Mouse (Mus musculus) E14TG2a.4 (cell line): ENCODE data around the gene Gm15155.
A peak's percentile ranks its signal among the peaks of the same experiment; 100 is the strongest.
"Not testable (repeated sequence)": the region's sequence is repeated elsewhere in the genome, so short reads cannot be mapped to it uniquely, and the experiment has no call there.

ENCODE experiments used
- H3K27me3 ChIP-seq: 2 replicates; pipeline ENCODE4 v1.6.1; 2014; ENCODE audit warnings: low read length, control low read depth; ENCODE audit not compliant: insufficient read depth
- H3K36me3 ChIP-seq: 2 replicates; pipeline ENCODE4 v1.6.1; 2014; ENCODE audit warnings: low read length, control low read depth; ENCODE audit not compliant: insufficient read depth
- H3K4me1 ChIP-seq: replicated peaks from 2 replicates; pipeline ENCODE4 v1.6.1; 2014; ENCODE audit warnings: low read depth, low read length, control low read depth
- H3K4me3 ChIP-seq: replicated peaks from 2 replicates; pipeline ENCODE4 v1.5.1; 2014; ENCODE audit warnings: mild to moderate bottlenecking, low read length
- H3K9me3 ChIP-seq: 2 replicates; pipeline ENCODE4 v1.6.1; 2014; ENCODE audit warnings: low read length, control low read depth
- CTCF ChIP-seq: conservative IDR thresholded peaks from 2 replicates; pipeline ENCODE4 v1.5.1; 2014; ENCODE audit warnings: low read length
- NANOG ChIP-seq: IDR thresholded peaks from 2 replicates; pipeline ENCODE4 v1.6.1; 2014; ENCODE audit warnings: borderline replicate concordance, low read length, mixed read lengths
- POU5F1 ChIP-seq: IDR thresholded peaks from 2 replicates; pipeline ENCODE4 v1.6.1; 2014; ENCODE audit warnings: low read length, borderline replicate concordance

The Gm15155 gene

DNA sequence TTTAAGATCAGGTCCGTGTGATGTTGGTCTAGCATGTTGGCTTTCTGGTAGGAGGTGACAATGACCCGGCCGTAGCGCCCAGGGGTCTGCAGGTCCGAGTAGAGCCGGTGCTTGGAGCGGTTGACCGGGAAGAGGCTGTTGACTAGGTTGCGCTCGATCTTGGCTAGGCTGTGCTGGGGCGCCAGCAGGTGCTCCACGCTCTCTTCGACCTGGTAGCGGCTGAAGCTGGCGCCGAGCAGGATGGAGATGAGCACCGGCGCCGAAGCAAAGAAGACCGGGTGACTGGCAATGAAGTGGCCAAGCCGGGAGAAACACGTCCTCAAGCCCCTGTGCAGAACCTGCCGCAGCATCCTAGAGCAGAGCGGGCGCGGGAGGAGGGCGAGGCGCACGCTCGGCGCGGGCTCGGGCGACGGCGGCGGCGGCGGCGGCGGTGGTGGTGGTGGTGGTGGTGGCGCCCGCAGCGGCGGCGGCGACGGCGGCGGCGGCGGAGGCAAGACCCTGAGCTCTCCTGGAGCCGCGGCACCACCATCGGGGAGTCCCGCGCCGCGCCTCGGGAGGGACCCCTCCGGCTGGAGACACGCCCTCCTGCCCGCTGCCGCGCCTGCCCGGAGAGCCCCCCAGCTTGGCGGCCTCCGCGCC lies 1.5 kb upstream of the Gm15155 start:
- peak overlapping the region; percentile 77 for H3K4me3 ChIP-seq
- no peak for TF ChIP-seq NANOG
- H3K4me1 ChIP-seq = no peaks in the 10 kb centered on the region
- H3K9me3 ChIP-seq = no peaks in the 10 kb centered on the region
- peaks cover 41% of the 10 kb centered on the region for H3K27me3 ChIP-seq
- no peaks in the 10 kb centered on the region for H3K36me3 ChIP-seq

DNA sequence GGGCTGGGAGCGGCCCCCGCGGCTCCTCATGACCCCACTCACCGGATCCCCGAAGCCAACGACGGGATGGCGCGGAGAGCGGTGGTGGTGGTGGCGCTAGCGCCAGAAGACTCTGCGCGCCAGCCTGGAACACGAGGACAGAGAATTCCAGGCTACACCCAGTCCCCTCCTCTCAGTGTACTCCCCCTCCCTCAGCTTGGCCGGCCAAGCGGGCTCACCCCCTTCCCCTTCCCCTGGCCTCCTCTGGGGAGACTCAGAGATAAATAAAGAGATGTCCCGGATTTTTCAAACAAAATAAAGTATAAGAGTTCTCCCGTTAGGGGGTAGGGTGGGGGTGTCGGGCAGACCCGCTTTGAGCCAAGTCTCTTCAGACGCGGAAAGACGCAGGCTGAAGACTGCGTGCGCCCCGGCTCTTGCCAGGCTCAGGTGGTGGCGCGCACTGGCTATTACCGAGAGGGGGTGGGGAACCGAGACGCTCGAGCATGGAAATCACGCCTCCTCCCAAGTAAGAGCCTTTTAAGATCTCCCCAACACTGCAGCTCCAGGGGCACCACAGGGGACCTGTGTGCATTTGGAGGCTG lies 750 bp upstream of the Gm15155 start, which contains the start of gene Ptchd1:
Ptchd1 (minus strand) TSS at position 114 of the 581 bp plus-strand sequence.
- TF ChIP-seq CTCF (no peak), POU5F1 (no peak), NANOG (no peak)
- Histone ChIP-seq H3K36me3 (no peaks in the 10 kb centered on the region), H3K4me3 (peak within 1 kb of the TSS; percentile 77), H3K4me1 (no peaks in the 10 kb centered on the region), H3K9me3 (no peaks in the 10 kb centered on the region), H3K27me3 (peaks cover 41% of the 10 kb centered on the region)

- Histone ChIP-seq H3K36me3 (no peaks in the 10 kb centered on the region), H3K9me3 (no peaks in the 10 kb centered on the region), H3K4me3 (peak overlapping the region; percentile 77), H3K4me1 (no peaks in the 10 kb centered on the region), H3K27me3 (peaks cover 41% of the 10 kb centered on the region)
- no peak for TF ChIP-seq POU5F1
- no peak for TF ChIP-seq NANOG
- no peak for TF ChIP-seq CTCF
Observed at GRCm38 (mm10) chrX:155624895-155625294, 354 bp downstream of the Gm15155 start.

- no peaks in the 10 kb centered on the region for H3K9me3 ChIP-seq
- no peaks in the 10 kb centered on the region for H3K36me3 ChIP-seq
- no peak overlapping the region for H3K4me3 ChIP-seq
- H3K27me3 ChIP-seq = peaks cover 41% of the 10 kb centered on the region
- H3K4me1 ChIP-seq = no peaks in the 10 kb centered on the region
- TF ChIP-seq NANOG (no peak), CTCF (no peak), POU5F1 (no peak)
Observed at GRCm38 (mm10) chrX:155625671-155626196, 1.2 kb downstream of the Gm15155 start.

DNA sequence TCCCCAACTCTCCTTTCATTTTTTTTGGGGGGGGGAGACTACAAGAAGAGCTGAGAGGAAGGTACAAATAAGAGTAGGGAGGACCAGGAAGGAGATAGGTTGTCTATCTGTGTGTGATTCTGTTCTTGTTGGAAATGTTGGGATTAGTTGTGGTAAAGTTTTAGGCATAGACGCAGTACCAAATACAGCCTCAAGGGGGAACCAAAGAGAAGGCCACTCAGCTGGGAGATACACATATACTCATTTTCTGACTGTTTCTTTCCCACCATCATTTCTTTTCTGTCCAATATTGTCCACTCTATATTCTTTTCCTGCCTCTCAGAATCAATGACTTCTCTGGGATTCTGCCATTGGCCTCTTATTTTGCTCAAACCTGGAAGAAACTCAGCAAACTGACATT lies 19.4 kb downstream of the Gm15155 start:
- Histone ChIP-seq H3K36me3 (no peaks in the 10 kb centered on the region), H3K27me3 (no peaks in the 10 kb centered on the region), H3K9me3 (no peaks in the 10 kb centered on the region), H3K4me1 (no peaks in the 10 kb centered on the region), H3K4me3 (no peak overlapping the region)
- TF ChIP-seq POU5F1 (no peak), CTCF (peak; percentile 71)

GRCm38 (mm10) chrX:155645975-155646374 lies 21.4 kb downstream of the Gm15155 start:
- Histone ChIP-seq H3K4me1 (no peaks in the 10 kb centered on the region), H3K9me3 (no peaks in the 10 kb centered on the region), H3K27me3 (no peaks in the 10 kb centered on the region), H3K36me3 (no peaks in the 10 kb centered on the region), H3K4me3 (no peak overlapping the region)
- no peak for TF ChIP-seq POU5F1
- no peak for TF ChIP-seq CTCF
- TF ChIP-seq NANOG = no peak

GRCm38 (mm10) chrX:155657971-155658370 lies 33.4 kb downstream of the Gm15155 start:
- H3K4me3 ChIP-seq = no peak overlapping the region

DNA sequence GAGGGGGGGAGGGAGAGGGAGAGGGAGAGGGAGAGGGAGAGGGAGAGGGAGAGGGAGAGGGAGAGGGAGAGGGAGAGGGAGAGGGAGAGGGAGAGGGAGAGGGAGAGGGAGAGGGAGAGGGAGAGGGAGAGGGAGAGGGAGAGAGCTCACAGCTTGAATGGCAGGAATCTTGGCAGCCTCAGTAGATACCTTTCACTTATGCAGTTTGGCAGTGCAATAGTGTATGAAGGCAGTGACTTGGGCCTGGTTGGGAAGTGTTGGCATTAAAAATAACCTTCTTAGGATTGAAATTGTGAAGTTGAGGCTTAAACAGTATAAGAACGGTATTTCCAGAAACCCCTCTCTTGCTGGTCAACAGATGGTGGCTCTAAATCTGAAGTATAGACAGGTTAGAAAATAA lies 65.9 kb downstream of the Gm15155 start:
- not testable (repeated sequence) for H3K36me3 ChIP-seq, H3K9me3 ChIP-seq, H3K4me3 ChIP-seq, H3K27me3 ChIP-seq, H3K4me1 ChIP-seq

More at GRCm38 (mm10) chrX:155657971-155658370, 33.4 kb downstream of the Gm15155 start:
- H3K4me1 ChIP-seq = no peaks in the 10 kb centered on the region
- no peak for TF ChIP-seq NANOG
- no peak for TF ChIP-seq POU5F1
- no peak for TF ChIP-seq CTCF
- H3K36me3 ChIP-seq = no peaks in the 10 kb centered on the region
- no peaks in the 10 kb centered on the region for H3K9me3 ChIP-seq
- H3K27me3 ChIP-seq = no peaks in the 10 kb centered on the region

DNA sequence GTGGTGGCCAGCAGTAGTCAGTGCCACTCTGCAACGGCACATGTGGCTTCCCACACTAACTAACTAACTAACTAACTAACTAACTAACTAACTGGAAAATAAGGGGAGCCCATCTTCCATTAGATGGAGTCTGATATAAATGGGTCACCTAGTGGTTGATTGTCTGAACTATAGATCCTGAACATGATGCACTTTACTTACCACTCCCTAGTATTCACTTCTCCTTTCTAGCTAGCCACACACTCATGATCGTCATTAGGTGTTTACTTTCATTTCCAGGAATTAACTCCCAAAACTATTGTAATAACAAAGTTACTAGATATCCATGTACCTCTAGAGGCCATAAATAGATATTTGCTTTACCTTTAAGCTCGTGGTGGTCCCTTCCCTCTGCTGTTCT lies 99.6 kb downstream of the Gm15155 start:
- no peaks in the 10 kb centered on the region for H3K9me3 ChIP-seq
- no peaks in the 10 kb centered on the region for H3K4me1 ChIP-seq
- TF ChIP-seq NANOG (no peak), CTCF (no peak), POU5F1 (no peak)
- H3K36me3 ChIP-seq = no peaks in the 10 kb centered on the region
- H3K27me3 ChIP-seq = no peaks in the 10 kb centered on the region
- H3K4me3 ChIP-seq = no peak overlapping the region
